Mouse (Mus musculus) embryonic facial prominence, embryonic 11.5 days (tissue): ENCODE measurements at regions not wholly inside any gene's neighbourhood (a gene's known extent, or its start where the extent isn't known, plus 50 kb on each side); places are given as distances from the start of the nearest gene placed in this dataset.

Source experiments
- ATAC-seq: fragments of 200-750 bp; cut with Nextera tagmentation; replicated peaks from 2 replicates; pipeline ENCODE4 v1.8.0; 2017; ENCODE audit warnings: low read depth; ENCODE audit not compliant: insufficient number of reproducible peaks, low FRiP score, low TSS enrichment
- DNase-seq: peaks from one replicate; pipeline ENCODE4 v3.0.0-alpha.2; 2015; ENCODE audit warnings: low spot score
- H3K27ac ChIP-seq: fragments of 300-500 bp; sonication (generic); replicated peaks from 2 replicates; pipeline ENCODE4 v1.5.1; 2014; ENCODE audit warnings: mild to moderate bottlenecking, low read depth, low read length, control low read depth
- H3K27me3 ChIP-seq: fragments of 300-500 bp; sonication (generic); 2 replicates; pipeline ENCODE4 v1.6.1; 2014; ENCODE audit warnings: mild to moderate bottlenecking, low read length, moderate library complexity, mixed read lengths; ENCODE audit not compliant: control insufficient read depth, insufficient read depth
- H3K36me3 ChIP-seq: fragments of 300-500 bp; sonication (generic); replicated peaks from 2 replicates; pipeline ENCODE4 v1.6.1; 2014; ENCODE audit warnings: low read depth, mild to moderate bottlenecking, low read length, moderate library complexity, mixed read lengths; ENCODE audit not compliant: control insufficient read depth, insufficient read depth
- H3K4me1 ChIP-seq: fragments of 300-500 bp; sonication (generic); 2 replicates; pipeline ENCODE4 v1.6.1; 2014; ENCODE audit warnings: low read length, mixed read lengths; ENCODE audit not compliant: control insufficient read depth, insufficient read depth
- H3K4me2 ChIP-seq: fragments of 300-500 bp; sonication (generic); 2 replicates; pipeline ENCODE4 v1.6.1; 2014; ENCODE audit warnings: low read depth, mild to moderate bottlenecking, control low read depth, low read length, moderate library complexity
- H3K4me3 ChIP-seq: fragments of 300-500 bp; sonication (generic); 2 replicates; pipeline ENCODE4 v1.5.1; 2014; ENCODE audit warnings: low read depth, low read length, control low read depth
- H3K9ac ChIP-seq: fragments of 300-500 bp; sonication (generic); replicated peaks from 2 replicates; pipeline ENCODE4 v1.6.1; 2014; ENCODE audit warnings: mild to moderate bottlenecking, control low read depth, low read length
- H3K9me3 ChIP-seq: fragments of 300-500 bp; sonication (generic); replicated peaks from 2 replicates; pipeline ENCODE4 v1.6.1; 2016; ENCODE audit warnings: mild to moderate bottlenecking, low read length, inconsistent platforms, mixed read lengths; ENCODE audit not compliant: control insufficient read depth
- WGBS: fragments of 180-500 bp; shearing (Covaris S2); extraction: QIAGEN DNeasy Blood & Tissue Kit; methylation state at CpG from one replicate; pipeline ENCODE4 v1.1.7; 2014; 5-methylcytosine and 5-hydroxymethylcytosine counted together

GRCm38 (mm10) chr3:42065093-42065935 is 322.9 kb downstream of the D3Ertd751e start:
- DNase-seq, result peak; percentile 5
- 39% methylated on average over 7 of the region's 7 CpGs for WGBS
- Histone ChIP-seq H3K36me3 (no peaks in the 10 kb centered on the region), H3K9ac (no peak overlapping the region), H3K9me3 (no peaks in the 10 kb centered on the region), H3K27ac (no peak overlapping the region), H3K4me1 (no peaks in the 10 kb centered on the region), H3K27me3 (no peaks in the 10 kb centered on the region), H3K4me3 (no peak overlapping the region), H3K4me2 (no peak overlapping the region)
- no peak for ATAC-seq

- Histone ChIP-seq H3K4me1 (no peaks in the 10 kb centered on the region), H3K4me3 (no peak overlapping the region), H3K27me3 (no peaks in the 10 kb centered on the region), H3K9ac (no peak overlapping the region), H3K27ac (no peak overlapping the region), H3K9me3 (no peaks in the 10 kb centered on the region), H3K36me3 (no peaks in the 10 kb centered on the region), H3K4me2 (no peak overlapping the region)
- no peak for ATAC-seq
- DNase-seq, result no peak
- 33% methylated on average over 3 of the region's 3 CpGs for WGBS
Observed at GRCm38 (mm10) chr3:42065962-42066361, 323.6 kb downstream of the D3Ertd751e start.

GRCm38 (mm10) chr3:42067036-42067435 is 324.6 kb downstream of the D3Ertd751e start:
- H3K36me3 ChIP-seq, result no peaks in the 10 kb centered on the region
- no peak overlapping the region for H3K9ac ChIP-seq
- H3K4me3 ChIP-seq, result no peak overlapping the region
- 91% methylated on average over 5 of the region's 5 CpGs for WGBS
- H3K27ac ChIP-seq, result no peak overlapping the region
- no peaks in the 10 kb centered on the region for H3K4me1 ChIP-seq
- no peak overlapping the region for H3K4me2 ChIP-seq
- H3K9me3 ChIP-seq, result no peaks in the 10 kb centered on the region
- DNase-seq (no peak), ATAC-seq (no peak)
- no peaks in the 10 kb centered on the region for H3K27me3 ChIP-seq

GRCm38 (mm10) chr3:42074532-42075287 is 332.3 kb downstream of the D3Ertd751e start:
- ATAC-seq, result no peak

GRCm38 (mm10) chr3:42110976-42111847 is 368.8 kb downstream of the D3Ertd751e start:
- WGBS, result 41% methylated on average over 13 of the region's 13 CpGs
- no peaks in the 10 kb centered on the region for H3K36me3 ChIP-seq

More at GRCm38 (mm10) chr3:42074532-42075287, 332.3 kb downstream of the D3Ertd751e start:
- no peaks in the 10 kb centered on the region for H3K4me1 ChIP-seq
- H3K9me3 ChIP-seq, result no peaks in the 10 kb centered on the region
- no peaks in the 10 kb centered on the region for H3K36me3 ChIP-seq
- H3K4me3 ChIP-seq, result no peak overlapping the region
- H3K27ac ChIP-seq, result no peak overlapping the region
- no peak overlapping the region for H3K9ac ChIP-seq
- WGBS, result 49% methylated on average over 11 of the region's 11 CpGs
- DNase-seq, result peak; percentile 80
- no peaks in the 10 kb centered on the region for H3K27me3 ChIP-seq
- no peak overlapping the region for H3K4me2 ChIP-seq

GRCm38 (mm10) chr3:42129821-42130560 is 387.6 kb downstream of the D3Ertd751e start:
- ATAC-seq (no peak), DNase-seq (no peak)
- Histone ChIP-seq H3K27ac (no peak overlapping the region), H3K36me3 (no peaks in the 10 kb centered on the region), H3K9me3 (no peaks in the 10 kb centered on the region), H3K4me1 (no peaks in the 10 kb centered on the region), H3K9ac (no peak overlapping the region), H3K4me3 (no peak overlapping the region), H3K4me2 (no peak overlapping the region), H3K27me3 (no peaks in the 10 kb centered on the region)
- WGBS, result 89% methylated on average over 3 of the region's 3 CpGs

More at GRCm38 (mm10) chr3:42110976-42111847, 368.8 kb downstream of the D3Ertd751e start:
- peak; percentile 72 for DNase-seq
- Histone ChIP-seq H3K4me1 (no peaks in the 10 kb centered on the region), H3K27ac (no peak overlapping the region), H3K9me3 (no peaks in the 10 kb centered on the region), H3K9ac (no peak overlapping the region), H3K27me3 (no peaks in the 10 kb centered on the region), H3K4me3 (no peak overlapping the region), H3K4me2 (no peak overlapping the region)
- ATAC-seq, result 0 out of 2 replicates have a peak, but pooled peaks have one; percentile 56

- Histone ChIP-seq H3K27me3 (no peaks in the 10 kb centered on the region), H3K4me3 (no peak overlapping the region), H3K4me1 (no peaks in the 10 kb centered on the region), H3K36me3 (no peaks in the 10 kb centered on the region), H3K27ac (no peak overlapping the region), H3K9me3 (no peaks in the 10 kb centered on the region), H3K4me2 (no peak overlapping the region), H3K9ac (no peak overlapping the region)
- ATAC-seq (no peak), DNase-seq (no peak)
- whole genome bisulfite sequencing, result 76% methylated on average over 1 of the region's 1 CpGs
Observed at GRCm38 (mm10) chr3:42132322-42132721, 389.9 kb downstream of the D3Ertd751e start.
